Mouse (Mus musculus): ENCODE data around the gene Gpc6. TPM values are rescaled to one million over a fixed set of nuclear protein-coding genes. Genes with fewer than 3 reads are reported as not detected.

The Gpc6 gene
- polyA plus RNA-seq, 1 experiment from 2014 or later: 19.3 TPM

- Histone ChIP-seq H3K4me2 (ENCODE audit: low read length) (no peak overlapping the region), H3K9ac (ENCODE audit: low read depth, low read length) (no peak overlapping the region), H3K4me3 (ENCODE audit: low read length) (no peak overlapping the region), H3K9me3 (ENCODE audit: control insufficient read depth, low read length) (no peaks in the 10 kb centered on the region), H3K27me3 (replicated peaks; ENCODE audit: control insufficient read depth, insufficient read depth, low read length) (no peaks in the 10 kb centered on the region), H3K27ac (ENCODE audit: low read depth, low read length) (no peak overlapping the region), H3K36me3 (ENCODE audit: control insufficient read depth, insufficient read depth, low read length) (no peaks in the 10 kb centered on the region), H3K4me1 (ENCODE audit: control insufficient read depth, insufficient read depth, low read depth, low read length) (peaks cover 10% of the 10 kb centered on the region)
- WGBS: 52% methylated on average over 8 of the region's 8 CpGs
- peak; percentile 71 for ATAC-seq
These were observed 858.7 kb downstream of the Gpc6 start for GRCm38 (mm10) chr14:117783671-117784262.

- no peak overlapping the region for H3K27ac ChIP-seq (ENCODE audit: low read depth, low read length)
- H3K9ac ChIP-seq (ENCODE audit: low read depth, low read length): no peak overlapping the region
- ATAC-seq: peak; percentile 48
- no peaks in the 10 kb centered on the region for H3K27me3 ChIP-seq (replicated peaks; ENCODE audit: control insufficient read depth, insufficient read depth, low read length)
- no peak overlapping the region for H3K4me3 ChIP-seq (ENCODE audit: low read length)
- H3K4me2 ChIP-seq (ENCODE audit: low read length): no peak overlapping the region
- 66% methylated on average over 9 of the region's 9 CpGs for WGBS
- H3K4me1 ChIP-seq (ENCODE audit: control insufficient read depth, insufficient read depth, low read depth, low read length): peaks cover 10% of the 10 kb centered on the region
- no peaks in the 10 kb centered on the region for H3K36me3 ChIP-seq (ENCODE audit: control insufficient read depth, insufficient read depth, low read length)
- no peaks in the 10 kb centered on the region for H3K9me3 ChIP-seq (ENCODE audit: control insufficient read depth, low read length)
These were observed 859.8 kb downstream of the Gpc6 start for GRCm38 (mm10) chr14:117784960-117785359.

- Histone ChIP-seq H3K27ac (ENCODE audit: low read depth, low read length) (no peak overlapping the region), H3K9ac (ENCODE audit: low read depth, low read length) (no peak overlapping the region), H3K9me3 (ENCODE audit: control insufficient read depth, low read length) (no peaks in the 10 kb centered on the region), H3K27me3 (replicated peaks; ENCODE audit: control insufficient read depth, insufficient read depth, low read length) (no peaks in the 10 kb centered on the region), H3K36me3 (ENCODE audit: control insufficient read depth, insufficient read depth, low read length) (no peaks in the 10 kb centered on the region), H3K4me2 (ENCODE audit: low read length) (no peak overlapping the region), H3K4me3 (ENCODE audit: low read length) (no peak overlapping the region), H3K4me1 (ENCODE audit: control insufficient read depth, insufficient read depth, low read depth, low read length) (peaks cover 10% of the 10 kb centered on the region)
- peak; percentile 43 for ATAC-seq
- WGBS: 61% methylated on average over 15 of the region's 15 CpGs
These were observed 860.5 kb downstream of the Gpc6 start for GRCm38 (mm10) chr14:117785507-117786085.

GRCm38 (mm10) chr14:117786647-117787046 lies 861.5 kb downstream of the Gpc6 start:
- H3K4me3 ChIP-seq (ENCODE audit: low read length): no peak overlapping the region
- 57% methylated on average over 7 of the region's 7 CpGs for WGBS
- no peaks in the 10 kb centered on the region for H3K27me3 ChIP-seq (replicated peaks; ENCODE audit: control insufficient read depth, insufficient read depth, low read length)
- no peaks in the 10 kb centered on the region for H3K9me3 ChIP-seq (ENCODE audit: control insufficient read depth, low read length)
- no peak overlapping the region for H3K9ac ChIP-seq (ENCODE audit: low read depth, low read length)
- no peak overlapping the region for H3K4me2 ChIP-seq (ENCODE audit: low read length)
- no peak for ATAC-seq
- no peak overlapping the region for H3K27ac ChIP-seq (ENCODE audit: low read depth, low read length)
- H3K36me3 ChIP-seq (ENCODE audit: control insufficient read depth, insufficient read depth, low read length): no peaks in the 10 kb centered on the region
- H3K4me1 ChIP-seq (ENCODE audit: control insufficient read depth, insufficient read depth, low read depth, low read length): peaks cover 10% of the 10 kb centered on the region

GRCm38 (mm10) chr14:117794874-117795273 lies 869.8 kb downstream of the Gpc6 start:
- Histone ChIP-seq H3K4me1 (ENCODE audit: control insufficient read depth, insufficient read depth, low read depth, low read length) (no peaks in the 10 kb centered on the region), H3K27ac (ENCODE audit: low read depth, low read length) (no peak overlapping the region), H3K4me3 (ENCODE audit: low read length) (no peak overlapping the region), H3K36me3 (ENCODE audit: control insufficient read depth, insufficient read depth, low read length) (no peaks in the 10 kb centered on the region), H3K27me3 (replicated peaks; ENCODE audit: control insufficient read depth, insufficient read depth, low read length) (no peaks in the 10 kb centered on the region), H3K9me3 (ENCODE audit: control insufficient read depth, low read length) (no peaks in the 10 kb centered on the region), H3K4me2 (ENCODE audit: low read length) (no peak overlapping the region), H3K9ac (ENCODE audit: low read depth, low read length) (no peak overlapping the region)
- WGBS: 46% methylated on average over 2 of the region's 2 CpGs
- ATAC-seq: peak; percentile 74; the same call in 1 of the 2 replicates

GRCm38 (mm10) chr14:117796661-117797060 lies 871.5 kb downstream of the Gpc6 start:
- 73% methylated on average over 5 of the region's 5 CpGs for WGBS
- Histone ChIP-seq H3K4me3 (ENCODE audit: low read length) (no peak overlapping the region), H3K36me3 (ENCODE audit: control insufficient read depth, insufficient read depth, low read length) (no peaks in the 10 kb centered on the region), H3K9me3 (ENCODE audit: control insufficient read depth, low read length) (no peaks in the 10 kb centered on the region), H3K27me3 (replicated peaks; ENCODE audit: control insufficient read depth, insufficient read depth, low read length) (no peaks in the 10 kb centered on the region), H3K27ac (ENCODE audit: low read depth, low read length) (no peak overlapping the region), H3K4me1 (ENCODE audit: control insufficient read depth, insufficient read depth, low read depth, low read length) (no peaks in the 10 kb centered on the region), H3K9ac (ENCODE audit: low read depth, low read length) (no peak overlapping the region), H3K4me2 (ENCODE audit: low read length) (no peak overlapping the region)
- no peak for ATAC-seq

- Histone ChIP-seq H3K4me3 (ENCODE audit: low read length) (no peak overlapping the region), H3K4me1 (ENCODE audit: control insufficient read depth, insufficient read depth, low read depth, low read length) (no peaks in the 10 kb centered on the region; the same call in 1 of the 2 replicates), H3K27ac (ENCODE audit: low read depth, low read length) (no peak overlapping the region), H3K9me3 (ENCODE audit: control insufficient read depth, low read length) (no peaks in the 10 kb centered on the region), H3K27me3 (replicated peaks; ENCODE audit: control insufficient read depth, insufficient read depth, low read length) (no peaks in the 10 kb centered on the region), H3K9ac (ENCODE audit: low read depth, low read length) (no peak overlapping the region), H3K36me3 (ENCODE audit: control insufficient read depth, insufficient read depth, low read length) (no peaks in the 10 kb centered on the region), H3K4me2 (ENCODE audit: low read length) (no peak overlapping the region)
- 63% methylated on average over 5 of the region's 5 CpGs for WGBS
- ATAC-seq: no peak
These were observed 875.3 kb downstream of the Gpc6 start for GRCm38 (mm10) chr14:117800399-117800798.

GRCm38 (mm10) chr14:117807846-117808245 lies 882.7 kb downstream of the Gpc6 start:
- Histone ChIP-seq H3K4me3 (ENCODE audit: low read length) (no peak overlapping the region), H3K4me1 (ENCODE audit: control insufficient read depth, insufficient read depth, low read depth, low read length) (peaks cover 5% of the 10 kb centered on the region), H3K9ac (ENCODE audit: low read depth, low read length) (no peak overlapping the region), H3K27me3 (replicated peaks; ENCODE audit: control insufficient read depth, insufficient read depth, low read length) (no peaks in the 10 kb centered on the region), H3K27ac (ENCODE audit: low read depth, low read length) (no peak overlapping the region), H3K4me2 (ENCODE audit: low read length) (no peak overlapping the region), H3K9me3 (ENCODE audit: control insufficient read depth, low read length) (no peaks in the 10 kb centered on the region), H3K36me3 (ENCODE audit: control insufficient read depth, insufficient read depth, low read length) (no peaks in the 10 kb centered on the region)
- no peak for ATAC-seq
- WGBS: 90% methylated on average over 4 of the region's 4 CpGs

GRCm38 (mm10) chr14:117808326-117808725 lies 883.2 kb downstream of the Gpc6 start:
- no peaks in the 10 kb centered on the region for H3K27me3 ChIP-seq (replicated peaks; ENCODE audit: control insufficient read depth, insufficient read depth, low read length)
- 81% methylated on average over 2 of the region's 2 CpGs for WGBS

More at GRCm38 (mm10) chr14:117808326-117808725, 883.2 kb downstream of the Gpc6 start:
- no peaks in the 10 kb centered on the region for H3K9me3 ChIP-seq (ENCODE audit: control insufficient read depth, low read length)
- H3K9ac ChIP-seq (ENCODE audit: low read depth, low read length): no peak overlapping the region
- H3K27ac ChIP-seq (ENCODE audit: low read depth, low read length): no peak overlapping the region
- H3K4me3 ChIP-seq (ENCODE audit: low read length): no peak overlapping the region
- peaks cover 5% of the 10 kb centered on the region for H3K4me1 ChIP-seq (ENCODE audit: control insufficient read depth, insufficient read depth, low read depth, low read length)
- no peak overlapping the region for H3K4me2 ChIP-seq (ENCODE audit: low read length)
- no peak for ATAC-seq
- H3K36me3 ChIP-seq (ENCODE audit: control insufficient read depth, insufficient read depth, low read length): no peaks in the 10 kb centered on the region
